Mouse (Mus musculus) liver, embryonic 14.5 days (tissue): ENCODE measurements at regions not wholly inside any gene's neighbourhood (a gene's known extent, or its start where the extent isn't known, plus 50 kb on each side); places are given as distances from the start of the nearest gene placed in this dataset.

Experiments used
- CTCF ChIP-seq: IDR thresholded peaks from 2 replicates; pipeline ENCODE4 v1.5.1; 2016; ENCODE audit warnings: antibody characterized with exemption, low read depth, control low read depth
- EP300 ChIP-seq: IDR thresholded peaks from 2 replicates; pipeline ENCODE4 v1.6.1; 2016; ENCODE audit warnings: antibody characterized with exemption, low read depth

DNA sequence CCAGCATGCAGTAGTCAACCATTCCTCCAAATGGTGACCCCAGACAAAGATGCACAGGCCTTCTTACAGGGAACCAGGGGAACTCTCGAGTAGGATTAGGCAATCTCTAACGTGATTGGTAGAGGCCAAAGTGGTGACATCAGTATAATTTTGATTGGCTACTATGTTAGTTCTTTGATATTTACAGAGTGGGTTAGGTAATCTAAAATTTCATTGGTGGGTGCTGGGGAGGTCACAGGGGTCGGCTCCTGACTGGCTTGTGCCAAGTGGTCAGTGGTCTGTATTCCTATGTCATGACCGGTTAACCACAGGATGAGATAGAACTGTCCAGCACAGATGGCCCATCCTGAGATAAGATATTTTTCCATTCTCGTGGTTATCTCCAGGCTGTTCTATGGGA is 74.6 kb upstream of the Foxn3 start:
- TF ChIP-seq CTCF (no peak), EP300 (no peak)
